Mouse (Mus musculus): ENCODE results near the gene 1700129C05Rik. TPM values are rescaled to one million over a fixed set of nuclear protein-coding genes. Genes with fewer than 3 reads are reported as not detected.

The 1700129C05Rik gene
- not detected in 4 replicates for total RNA-seq (2023)

GRCm38 (mm10) chr14:59142793-59143192 is at the start of gene 1700129C05Rik:
1700129C05Rik (minus strand) TSS chr14:59142893.

GRCm38 (mm10) chr14:59178649-59179048 is 36.0 kb upstream of the 1700129C05Rik start, which contains the start of gene Gm5142:
Gm5142 (minus strand) TSS chr14:59178749.

Other genes starting within 250 kb of the 1700129C05Rik start
- gene Gm5142, start 35.9 kb upstream of the 1700129C05Rik start, total RNA-seq (2023), result not detected in 4 replicates
- 29.3 to 34.3 TPM (median 33.0 TPM) in 4 replicates for gene Rcbtb1, start 58.3 kb upstream of the 1700129C05Rik start, total RNA-seq (2023)
- gene Gm6904, start 117.3 kb upstream of the 1700129C05Rik start, total RNA-seq (2023), result 1.1 to 7.9 TPM (median 4.3 TPM) in 4 replicates
- 3.6 to 6.1 TPM (median 4.6 TPM) in 4 replicates for gene Phf11a, start 154.6 kb upstream of the 1700129C05Rik start, total RNA-seq (2023)
- gene Phf11b, start 198.5 kb upstream of the 1700129C05Rik start, total RNA-seq (2023), result 28.5 to 38.6 TPM (median 33.5 TPM) in 4 replicates
- 8.1 to 11.7 TPM (median 9.5 TPM) in 4 replicates for gene Phf11d, start 222.6 kb upstream of the 1700129C05Rik start, total RNA-seq (2023)